In the genomic region with DNA sequence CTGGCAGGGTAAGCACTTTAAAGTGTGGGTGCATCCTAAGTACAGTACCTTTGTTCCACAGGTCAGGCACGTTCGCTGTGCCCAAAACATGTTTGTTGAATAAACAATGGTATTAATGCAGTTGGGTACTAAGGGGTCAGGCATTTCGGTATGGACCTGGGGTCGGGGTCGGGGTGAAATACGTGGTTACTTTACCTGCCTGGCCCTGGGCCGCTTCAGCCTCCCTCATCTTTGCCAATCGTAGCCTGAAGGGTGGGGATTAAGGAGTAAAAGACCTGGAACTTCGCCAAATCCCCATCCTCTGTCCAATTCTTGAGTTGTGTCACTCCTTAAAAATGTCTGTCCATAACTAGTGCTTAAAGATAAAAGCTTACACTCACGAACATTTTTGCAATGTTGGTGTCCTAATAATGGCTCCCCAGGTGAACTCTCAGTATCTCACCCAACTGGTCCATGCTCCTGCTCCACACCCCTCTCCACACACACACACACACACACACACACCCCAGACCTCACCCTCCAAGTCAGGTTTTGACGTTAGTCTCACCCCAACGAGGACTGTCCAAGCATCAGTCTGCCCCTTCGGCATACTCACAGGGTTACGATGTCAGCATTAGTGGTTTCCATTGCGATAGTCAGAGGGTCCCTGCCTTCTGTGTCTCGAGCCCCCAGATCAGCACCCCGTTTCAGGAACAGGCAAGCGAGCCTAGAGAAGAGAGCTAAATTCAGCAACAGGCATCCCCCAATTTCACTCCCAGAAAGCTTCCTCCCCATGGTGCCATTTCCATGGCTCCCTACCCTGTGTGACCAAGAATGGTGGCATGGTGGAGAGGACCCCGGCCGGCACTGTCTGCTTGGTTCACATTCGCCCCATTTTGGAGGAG, we compare ENCODE assay signal across 8 mouse cellular contexts. TPM values are rescaled to one million over a fixed set of nuclear protein-coding genes. Genes with fewer than 3 reads are reported as not detected.
DNase-seq lines count a peak whose midpoint lies in the region; ATAC-seq and TF ChIP-seq lines count a peak whose summit lies in the region.

No protein-coding gene starts in this region.

- peak; percentile 94 for DNase-seq in heart, adult 11 months
- no peak for DNase-seq in heart, postnatal 14 days
- no peak for DNase-seq in liver, embryonic 14.5 days (ENCODE audit: low read depth in 3 of 3, low spot score in 3 of 3)
- DNase-seq in gastrocnemius, postnatal 36 days: no peak

- H3K27me3 ChIP-seq in C2C12 (ENCODE audit: control insufficient read depth, insufficient read depth, insufficient read length): no peaks in the 10 kb centered on the region
- H3K27me3 ChIP-seq in forebrain, embryonic 15.5 days: peaks cover 19% of the 10 kb centered on the region
- H3K27me3 ChIP-seq in liver, embryonic 14.5 days (ENCODE audit: control insufficient read depth, insufficient read depth, low read length): no peaks in the 10 kb centered on the region

- peaks cover 15% of the 10 kb centered on the region for H3K4me1 ChIP-seq in forebrain, embryonic 15.5 days
- H3K4me1 ChIP-seq in liver, embryonic 14.5 days (replicated peaks; ENCODE audit: control insufficient read depth in 2 of 2, insufficient read depth in 2 of 2, low read length in 1 of 2): peaks cover 32 to 42% of the 10 kb centered on the region in 2 experiments

- intact Hi-C loops in heart, postnatal 14 days (cut with DNase I): loop anchor here (2.0 kb wide), 2 partner anchors 39 to 67 kb away; partner anchors contain the start of genes Eif5a and Slc2a4
- intact Hi-C loops in gastrocnemius, postnatal 36 days (cut with DNase I): no loop called here

- 58% methylated on average over 21 of the region's 21 CpGs for WGBS in forebrain, embryonic 15.5 days
- 68% methylated on average over 21 of the region's 21 CpGs for WGBS in liver, embryonic 14.5 days (ENCODE audit: insufficient replicate concordance)

- H3K4me3 ChIP-seq in C2C12 (ENCODE audit: insufficient read depth, poor library complexity, severe bottlenecking): peak overlapping the region; percentile 68
- peak overlapping the region; percentile 36 for H3K4me3 ChIP-seq in forebrain, embryonic 15.5 days
- peak overlapping the region; percentile 59 to 64; a peak in 3 of 4 replicates for H3K4me3 ChIP-seq in liver, embryonic 14.5 days (ENCODE audit: insufficient read depth in 1 of 2, low read depth in 2 of 2, low read length in 2 of 2)

- no peak overlapping the region for H3K27ac ChIP-seq in forebrain, embryonic 15.5 days (replicated peaks)
- no peak overlapping the region for H3K27ac ChIP-seq in liver, embryonic 14.5 days

- peaks cover 36% of the 10 kb centered on the region for H3K79me2 ChIP-seq in C2C12 (ENCODE audit: control insufficient read depth, insufficient read depth)

- H3K4me2 ChIP-seq in forebrain, embryonic 15.5 days (replicated peaks): peak overlapping the region; percentile 56
- H3K4me2 ChIP-seq in liver, embryonic 14.5 days (ENCODE audit: low read depth): peak overlapping the region; percentile 100

- H3K9me3 ChIP-seq in forebrain, embryonic 15.5 days: no peaks in the 10 kb centered on the region
- no peaks in the 10 kb centered on the region for H3K9me3 ChIP-seq in liver, embryonic 14.5 days (ENCODE audit: control insufficient read depth, low read length)

- no peak overlapping the region; the same call in 1 of the 2 replicates for H3K9ac ChIP-seq in forebrain, embryonic 15.5 days (replicated peaks)
- peak overlapping the region; percentile 18; the same call in 1 of the 2 replicates for H3K9ac ChIP-seq in liver, embryonic 14.5 days (replicated peaks)

- H3K79me3 ChIP-seq in C2C12 (ENCODE audit: low read depth): peaks cover 28% of the 10 kb centered on the region

- no peaks in the 10 kb centered on the region for H3K36me3 ChIP-seq in C2C12 (ENCODE audit: control insufficient read depth, insufficient read depth)
- H3K36me3 ChIP-seq in forebrain, embryonic 15.5 days: no peaks in the 10 kb centered on the region
- no peaks in the 10 kb centered on the region for H3K36me3 ChIP-seq in liver, embryonic 14.5 days (replicated peaks; ENCODE audit: control insufficient read depth, insufficient read depth, low read depth)

- TF ChIP-seq CTCF in C2C12 (IDR thresholded peaks at IDR 0.05; ENCODE audit: control insufficient read depth, insufficient read depth, insufficient read length): no peak
- no peak for TF ChIP-seq CTCF in liver, embryonic 14.5 days (IDR thresholded peaks at IDR 0.05; ENCODE audit: low read depth)

- no peak for ATAC-seq in forebrain, embryonic 15.5 days (replicated peaks)
- no peak for ATAC-seq in liver, embryonic 14.5 days (ENCODE audit: insufficient read depth)
- ATAC-seq in megakaryocyte progenitor cell, adult 5-6 weeks (replicated peaks; ENCODE audit: poor library complexity): no peak
- ATAC-seq in activated CD4-positive, CD25-positive, alpha-beta regulatory T cell, adult 4 months: no peak

- no peak for TF ChIP-seq EP300 in liver, embryonic 14.5 days (IDR thresholded peaks at IDR 0.05; ENCODE audit: low read depth)

- H3ac ChIP-seq in C2C12 (ENCODE audit: control insufficient read depth, insufficient read length, low read depth): peak overlapping the region; percentile 60

TF ChIP-seq in C2C12, 6 proteins besides CTCF, POLR2A, EP300 and RAD21:
- TF ChIP-seq USF1 (IDR thresholded peaks at IDR 0.05; ENCODE audit: low read depth) (no peak), MYOD1 (IDR thresholded peaks at IDR 0.05; ENCODE audit: control insufficient read depth, insufficient read length, low read depth) (no peak), MYOG (IDR thresholded peaks at IDR 0.05; ENCODE audit: control insufficient read depth, extremely low read depth, insufficient read length) (no peak), CEBPB (IDR thresholded peaks at IDR 0.05; ENCODE audit: low read depth) (no peak), FOSL1 (IDR thresholded peaks at IDR 0.05; ENCODE audit: insufficient read depth, low read length, poor library complexity, severe bottlenecking) (no peak), MAX (IDR thresholded peaks at IDR 0.05) (no peak)
TF ChIP-seq in C2C12: peak in this region for 0.

RNA-seq across cellular contexts. Expression of gene Kctd11, which starts 0.8 kb away (rescaled TPM):
- 1 to 10 TPM; 3.1 to 3.8 TPM for total RNA-seq in heart, postnatal 14 days (2021)
- 17.2 TPM for polyA plus RNA-seq in C2C12 (2012; fragmentation: generic; extraction: Trizol)
- polyA plus RNA-seq in forebrain, embryonic 15.5 days (2015; fragmentation: Nextera tagmentation; extraction: Ambion mirVana): 1.2 and 1.3 TPM in 2 replicates
- polyA plus RNA-seq in liver, embryonic 14.5 days (2012; rRNA removed): 0.93 TPM in 2 replicates
- polyA plus RNA-seq in liver, embryonic 14.5 days (2014; fragmentation: Nextera tagmentation; extraction: Ambion mirVana): 0.53 and 1.00 TPM in 2 replicates
- total RNA-seq in megakaryocyte progenitor cell, adult 5-6 weeks (2015): 1.1 and 2.3 TPM in 2 replicates
- total RNA-seq in megakaryocyte progenitor cell, adult 5-6 weeks (2017): 0.88 and 1.9 TPM in 2 replicates
- under 1 TPM in 1 of 2 experiments, not detected in 1; 0.56 TPM for polyA plus RNA-seq in activated CD4-positive, CD25-positive, alpha-beta regulatory T cell, adult 4 months (2017; shearing (Covaris generic))
- total RNA-seq in gastrocnemius, postnatal 36 days (2021): 1 to 10 TPM; 1.3 to 1.5 TPM

RNA-seq across cellular contexts. Expression of gene Tmem95, which starts 4.2 kb away (rescaled TPM):
- not detected for total RNA-seq in heart, postnatal 14 days (2021)
- polyA plus RNA-seq in C2C12 (2012; fragmentation: generic; extraction: Trizol): not detected
- polyA plus RNA-seq in forebrain, embryonic 15.5 days (2015; fragmentation: Nextera tagmentation; extraction: Ambion mirVana): not detected in 2 replicates
- not detected in 2 replicates for polyA plus RNA-seq in liver, embryonic 14.5 days (2012; rRNA removed)
- polyA plus RNA-seq in liver, embryonic 14.5 days (2014; fragmentation: Nextera tagmentation; extraction: Ambion mirVana): not detected in 2 replicates
- not detected in 2 replicates for total RNA-seq in megakaryocyte progenitor cell, adult 5-6 weeks (2015)
- total RNA-seq in megakaryocyte progenitor cell, adult 5-6 weeks (2017): not detected in 2 replicates
- not detected for polyA plus RNA-seq in activated CD4-positive, CD25-positive, alpha-beta regulatory T cell, adult 4 months (2017; shearing (Covaris generic))
- total RNA-seq in gastrocnemius, postnatal 36 days (2021): not detected

RNA-seq across cellular contexts. Expression of gene Acap1, which starts 13.3 kb away (rescaled TPM):
- 1 to 10 TPM; 2.3 to 6.8 TPM for total RNA-seq in heart, postnatal 14 days (2021)
- 0.21 TPM for polyA plus RNA-seq in C2C12 (2012; fragmentation: generic; extraction: Trizol)
- polyA plus RNA-seq in forebrain, embryonic 15.5 days (2015; fragmentation: Nextera tagmentation; extraction: Ambion mirVana): 0.48 and 0.51 TPM in 2 replicates
- polyA plus RNA-seq in liver, embryonic 14.5 days (2012; rRNA removed): 2.7 and 2.8 TPM in 2 replicates
- 2.9 and 3.3 TPM in 2 replicates for polyA plus RNA-seq in liver, embryonic 14.5 days (2014; fragmentation: Nextera tagmentation; extraction: Ambion mirVana)
- total RNA-seq in megakaryocyte progenitor cell, adult 5-6 weeks (2015): 23.6 and 24.7 TPM in 2 replicates
- 59.2 and 67.5 TPM in 2 replicates for total RNA-seq in megakaryocyte progenitor cell, adult 5-6 weeks (2017)
- polyA plus RNA-seq in activated CD4-positive, CD25-positive, alpha-beta regulatory T cell, adult 4 months (2017; shearing (Covaris generic)): 100 to 1,000 TPM; 213 to 273 TPM
- total RNA-seq in gastrocnemius, postnatal 36 days (2021): 1 to 10 TPM in 1 of 2 experiments, under 1 TPM in 1; 0.27 to 1.1 TPM

RNA-seq across cellular contexts. Expression of gene 2810408A11Rik, which starts 18.8 kb away (rescaled TPM):
- total RNA-seq in heart, postnatal 14 days (2021): 1 to 10 TPM in 1 of 2 experiments, under 1 TPM in 1; 0.95 to 1.1 TPM
- 2.4 TPM for polyA plus RNA-seq in C2C12 (2012; fragmentation: generic; extraction: Trizol)
- 19.9 and 20.7 TPM in 2 replicates for polyA plus RNA-seq in forebrain, embryonic 15.5 days (2015; fragmentation: Nextera tagmentation; extraction: Ambion mirVana)
- 0.40 and 0.48 TPM in 2 replicates for polyA plus RNA-seq in liver, embryonic 14.5 days (2012; rRNA removed)
- polyA plus RNA-seq in liver, embryonic 14.5 days (2014; fragmentation: Nextera tagmentation; extraction: Ambion mirVana): 0.93 and 1.7 TPM in 2 replicates
- 1.9 and 3.0 TPM in 2 replicates for total RNA-seq in megakaryocyte progenitor cell, adult 5-6 weeks (2015)
- total RNA-seq in megakaryocyte progenitor cell, adult 5-6 weeks (2017): 1.7 and 6.6 TPM in 2 replicates
- polyA plus RNA-seq in activated CD4-positive, CD25-positive, alpha-beta regulatory T cell, adult 4 months (2017; shearing (Covaris generic)): 1 to 10 TPM; 1.1 to 1.2 TPM
- under 1 TPM in 1 of 2 experiments, not detected in 1; 0.59 TPM for total RNA-seq in gastrocnemius, postnatal 36 days (2021)

RNA-seq across cellular contexts. Expression of gene Neurl4, which starts 18.8 kb away (rescaled TPM):
- total RNA-seq in heart, postnatal 14 days (2021): 10 to 100 TPM; 43.5 to 45.8 TPM
- polyA plus RNA-seq in C2C12 (2012; fragmentation: generic; extraction: Trizol): 38.4 TPM
- polyA plus RNA-seq in forebrain, embryonic 15.5 days (2015; fragmentation: Nextera tagmentation; extraction: Ambion mirVana): 18.5 and 23.0 TPM in 2 replicates
- 13.1 and 20.5 TPM in 2 replicates for polyA plus RNA-seq in liver, embryonic 14.5 days (2012; rRNA removed)
- polyA plus RNA-seq in liver, embryonic 14.5 days (2014; fragmentation: Nextera tagmentation; extraction: Ambion mirVana): 2.5 and 3.4 TPM in 2 replicates
- 9.5 and 11.0 TPM in 2 replicates for total RNA-seq in megakaryocyte progenitor cell, adult 5-6 weeks (2015)
- 20.2 and 21.6 TPM in 2 replicates for total RNA-seq in megakaryocyte progenitor cell, adult 5-6 weeks (2017)
- 1 to 10 TPM; 7.9 to 8.0 TPM for polyA plus RNA-seq in activated CD4-positive, CD25-positive, alpha-beta regulatory T cell, adult 4 months (2017; shearing (Covaris generic))
- 10 to 100 TPM; 22.9 to 23.1 TPM for total RNA-seq in gastrocnemius, postnatal 36 days (2021)

Comparison
In these comparisons a context has a peak if more than half of its experiments do, and no peak if none do; other contexts are left out.
1. RNA of gene Acap1, which starts 13.3 kb away (polyA plus RNA-seq): 213 to 273 TPM in activated CD4-positive, CD25-positive, alpha-beta regulatory T cell, adult 4 months; 2.7 to 3.3 TPM in liver, embryonic 14.5 days, 0.48 to 0.51 TPM in forebrain, embryonic 15.5 days and 0.21 TPM in C2C12 (single experiment); every median in the first group is over 10 times any median in the second.
2. Peak in every context shown above with its lines, with median percentiles within 50 percentile points of each other: H3K4me3 ChIP-seq.